Mouse (Mus musculus): ENCODE results near the gene Sgca. TPM values are rescaled to one million over a fixed set of nuclear protein-coding genes. Genes with fewer than 3 reads are reported as not detected.
A peak's percentile ranks its signal among the peaks of the same experiment; 100 is the strongest.

The Sgca gene
- polyA plus RNA-seq, 1 experiment = 303 TPM

DNA sequence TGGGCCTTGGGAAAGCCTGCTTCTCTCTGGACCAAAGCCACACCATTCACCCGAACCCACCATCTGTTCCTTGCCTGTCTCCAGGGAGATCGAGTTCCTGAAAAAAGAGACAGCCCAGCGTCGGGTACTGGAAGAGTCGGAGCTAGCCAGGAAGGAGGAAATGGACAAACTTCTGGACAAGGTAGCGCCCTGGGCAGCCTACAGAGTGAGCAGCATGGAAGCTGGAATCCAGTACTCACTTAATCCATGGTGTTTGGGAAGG, 28.7 kb upstream of the Sgca start:
- Histone ChIP-seq H3K79me2 (ENCODE audit: control insufficient read depth, insufficient read depth) (no peaks in the 10 kb centered on the region), H3K4me3 (no peak overlapping the region)

GRCm38 (mm10) chr11:95004136-95004936, 28.2 kb upstream of the Sgca start:
- no peaks in the 10 kb centered on the region for H3K79me2 ChIP-seq (ENCODE audit: control insufficient read depth, insufficient read depth)
- no peak overlapping the region for H3K4me3 ChIP-seq
- H3K36me3 ChIP-seq (ENCODE audit: control insufficient read depth, insufficient read depth) = no peaks in the 10 kb centered on the region
- H3ac ChIP-seq (ENCODE audit: control insufficient read depth, insufficient read length) = no peak overlapping the region
- peak overlapping the region; percentile 61 for H3K4me2 ChIP-seq (ENCODE audit: low read depth)
- no peaks in the 10 kb centered on the region for H3K27me3 ChIP-seq (ENCODE audit: control insufficient read depth, insufficient read depth, insufficient read length)
- TF ChIP-seq E2F4 (IDR thresholded peaks at IDR 0.05; ENCODE audit: insufficient read depth) = no peak
- no peak for TF ChIP-seq CEBPB (IDR thresholded peaks at IDR 0.05; ENCODE audit: insufficient read depth, poor library complexity, severe bottlenecking)
- no peak for TF ChIP-seq MYOD1 (IDR thresholded peaks at IDR 0.05; ENCODE audit: control insufficient read depth in 1 of 3, insufficient read length in 2 of 3, low read depth in 2 of 3)
- no peak for TF ChIP-seq USF1 (IDR thresholded peaks at IDR 0.05; ENCODE audit: low read depth)
- no peak for TF ChIP-seq TCF12 (IDR thresholded peaks at IDR 0.05; ENCODE audit: insufficient read depth, poor library complexity, severe bottlenecking)
- TF ChIP-seq POLR2A (IDR thresholded peaks at IDR 0.05; ENCODE audit: insufficient read length, low read depth) = no peak
- no peak for TF ChIP-seq POLR2AphosphoS2 (IDR thresholded peaks at IDR 0.05; ENCODE audit: insufficient read length, low read depth)
- no peak for TF ChIP-seq REST (IDR thresholded peaks at IDR 0.05; ENCODE audit: insufficient read depth, insufficient read length)
- no peak for TF ChIP-seq MYOG (IDR thresholded peaks at IDR 0.05; ENCODE audit: control insufficient read depth in 1 of 3, insufficient read depth in 1 of 3, insufficient read length in 2 of 3, low read depth in 2 of 3)
- no peak for TF ChIP-seq MAX (IDR thresholded peaks at IDR 0.05; ENCODE audit: low read depth)
- TF ChIP-seq SRF (IDR thresholded peaks at IDR 0.05; ENCODE audit: control insufficient read depth, insufficient read length, low read depth) = no peak
- TF ChIP-seq TCF3 (IDR thresholded peaks at IDR 0.05; ENCODE audit: insufficient read length, low read depth) = no peak

More for the DNA sequence above, 28.7 kb upstream of the Sgca start:
- no peak overlapping the region for H3ac ChIP-seq (ENCODE audit: control insufficient read depth, insufficient read length)
- TF ChIP-seq CEBPB (IDR thresholded peaks at IDR 0.05; ENCODE audit: insufficient read depth, poor library complexity, severe bottlenecking) = no peak
- TF ChIP-seq MYOD1 (IDR thresholded peaks at IDR 0.05; ENCODE audit: control insufficient read depth in 1 of 3, insufficient read length in 2 of 3, low read depth in 2 of 3) = peak in 2 of 3 experiments; percentile 27 to 35
- TF ChIP-seq MYOG (IDR thresholded peaks at IDR 0.05; ENCODE audit: control insufficient read depth in 1 of 3, insufficient read depth in 1 of 3, insufficient read length in 2 of 3, low read depth in 2 of 3) = peak in 1 of 3 experiments; percentile 12
- no peaks in the 10 kb centered on the region for H3K27me3 ChIP-seq (ENCODE audit: control insufficient read depth, insufficient read depth, insufficient read length)
- no peaks in the 10 kb centered on the region for H3K36me3 ChIP-seq (ENCODE audit: control insufficient read depth, insufficient read depth)
- peak overlapping the region; percentile 61 for H3K4me2 ChIP-seq (ENCODE audit: low read depth)

GRCm38 (mm10) chr11:95002705-95003104, 26.6 kb upstream of the Sgca start:
- Histone ChIP-seq H3ac (ENCODE audit: control insufficient read depth, insufficient read length) (no peak overlapping the region), H3K36me3 (ENCODE audit: control insufficient read depth, insufficient read depth) (no peaks in the 10 kb centered on the region), H3K4me3 (no peak overlapping the region), H3K4me2 (ENCODE audit: low read depth) (no peak overlapping the region), H3K79me2 (ENCODE audit: control insufficient read depth, insufficient read depth) (no peaks in the 10 kb centered on the region), H3K27me3 (ENCODE audit: control insufficient read depth, insufficient read depth, insufficient read length) (no peaks in the 10 kb centered on the region)
- TF ChIP-seq E2F4 (IDR thresholded peaks at IDR 0.05; ENCODE audit: insufficient read depth) (no peak), SRF (IDR thresholded peaks at IDR 0.05; ENCODE audit: control insufficient read depth, insufficient read length, low read depth) (no peak), TCF12 (IDR thresholded peaks at IDR 0.05; ENCODE audit: insufficient read depth, poor library complexity, severe bottlenecking) (no peak), TCF3 (IDR thresholded peaks at IDR 0.05; ENCODE audit: insufficient read length, low read depth) (no peak), USF1 (IDR thresholded peaks at IDR 0.05; ENCODE audit: low read depth) (no peak), CEBPB (IDR thresholded peaks at IDR 0.05; ENCODE audit: insufficient read depth, poor library complexity, severe bottlenecking) (no peak), MAX (IDR thresholded peaks at IDR 0.05; ENCODE audit: low read depth) (no peak), REST (IDR thresholded peaks at IDR 0.05; ENCODE audit: insufficient read depth, insufficient read length) (no peak), MYOD1 (IDR thresholded peaks at IDR 0.05; ENCODE audit: control insufficient read depth in 1 of 3, insufficient read length in 2 of 3, low read depth in 2 of 3) (no peak), POLR2AphosphoS2 (IDR thresholded peaks at IDR 0.05; ENCODE audit: insufficient read length, low read depth) (no peak), MYOG (IDR thresholded peaks at IDR 0.05; ENCODE audit: control insufficient read depth in 1 of 3, insufficient read depth in 1 of 3, insufficient read length in 2 of 3, low read depth in 2 of 3) (no peak)

- H3K27me3 ChIP-seq (ENCODE audit: control insufficient read depth, insufficient read depth, insufficient read length) = no peaks in the 10 kb centered on the region
- H3K4me2 ChIP-seq (ENCODE audit: low read depth) = no peak overlapping the region
- H3K79me2 ChIP-seq (ENCODE audit: control insufficient read depth, insufficient read depth) = no peaks in the 10 kb centered on the region
- peaks cover 5% of the 10 kb centered on the region for H3K36me3 ChIP-seq (ENCODE audit: control insufficient read depth, insufficient read depth)
- no peak overlapping the region for H3ac ChIP-seq (ENCODE audit: control insufficient read depth, insufficient read length)
- no peak for TF ChIP-seq SRF (IDR thresholded peaks at IDR 0.05; ENCODE audit: control insufficient read depth, insufficient read length, low read depth)
- no peak for TF ChIP-seq TCF12 (IDR thresholded peaks at IDR 0.05; ENCODE audit: insufficient read depth, poor library complexity, severe bottlenecking)
- no peak for TF ChIP-seq POLR2A (IDR thresholded peaks at IDR 0.05; ENCODE audit: insufficient read length, low read depth)
- TF ChIP-seq USF1 (IDR thresholded peaks at IDR 0.05; ENCODE audit: low read depth) = no peak
- no peak for TF ChIP-seq E2F4 (IDR thresholded peaks at IDR 0.05; ENCODE audit: insufficient read depth)
- TF ChIP-seq POLR2AphosphoS2 (IDR thresholded peaks at IDR 0.05; ENCODE audit: insufficient read length, low read depth) = no peak
- no peak for TF ChIP-seq REST (IDR thresholded peaks at IDR 0.05; ENCODE audit: insufficient read depth, insufficient read length)
- TF ChIP-seq MAX (IDR thresholded peaks at IDR 0.05; ENCODE audit: low read depth) = no peak
- TF ChIP-seq MYOD1 (IDR thresholded peaks at IDR 0.05; ENCODE audit: control insufficient read depth in 1 of 3, insufficient read length in 2 of 3, low read depth in 2 of 3) = no peak
- no peak for TF ChIP-seq CEBPB (IDR thresholded peaks at IDR 0.05; ENCODE audit: insufficient read depth, poor library complexity, severe bottlenecking)
- TF ChIP-seq TCF3 (IDR thresholded peaks at IDR 0.05; ENCODE audit: insufficient read length, low read depth) = no peak
- no peak for TF ChIP-seq MYOG (IDR thresholded peaks at IDR 0.05; ENCODE audit: control insufficient read depth in 1 of 3, insufficient read depth in 1 of 3, insufficient read length in 2 of 3, low read depth in 2 of 3)
- no peak overlapping the region for H3K4me3 ChIP-seq
Measured at GRCm38 (mm10) chr11:95001584-95002347, 25.6 kb upstream of the Sgca start.

All from myocyte (in vitro differentiated cells).